Mouse (Mus musculus): Measurements from ENCODE around the gene As3mt.

As3mt gene

GRCm38 (mm10) chr19:46784502-46784901 lies 77.2 kb downstream of the As3mt start:
- no peak for DNase-seq (ENCODE audit: low spot score in 2 of 2)

GRCm38 (mm10) chr19:46785633-46786032 lies 78.4 kb downstream of the As3mt start:
- DNase-seq (ENCODE audit: low spot score in 2 of 2): no peak

DNA sequence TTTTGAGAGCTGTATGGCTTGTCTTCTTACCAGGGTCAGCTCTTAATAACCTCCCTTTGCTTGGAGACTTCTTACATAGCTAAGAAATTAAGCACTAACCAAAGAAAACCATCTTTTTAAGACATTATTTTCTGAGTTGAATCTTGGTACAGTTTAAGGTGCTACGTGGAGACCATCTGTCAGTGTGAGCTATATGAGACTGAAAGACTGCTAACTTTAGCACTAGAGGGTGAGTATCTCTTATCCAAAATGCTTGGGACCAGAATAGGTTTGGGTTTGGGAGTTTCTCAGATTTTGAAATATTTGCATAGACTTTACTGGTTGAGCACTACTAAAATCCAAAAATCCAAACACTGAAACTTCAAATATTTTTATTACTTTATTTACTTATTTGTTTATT lies 82.5 kb downstream of the As3mt start:
- no peak for DNase-seq (ENCODE audit: low spot score in 2 of 2)

All from spleen, postnatal 14 days (tissue).